Mouse (Mus musculus) spleen, adult 12 weeks (tissue): Measurements from ENCODE around the gene Tm7sf2.
A peak's percentile ranks its signal among the peaks of the same experiment; 100 is the strongest.

Source experiments
- DNase-seq: peaks from one replicate; pipeline ENCODE4 v3.0.0; 2022; ENCODE audit warnings: low spot score

Gene Tm7sf2

DNA sequence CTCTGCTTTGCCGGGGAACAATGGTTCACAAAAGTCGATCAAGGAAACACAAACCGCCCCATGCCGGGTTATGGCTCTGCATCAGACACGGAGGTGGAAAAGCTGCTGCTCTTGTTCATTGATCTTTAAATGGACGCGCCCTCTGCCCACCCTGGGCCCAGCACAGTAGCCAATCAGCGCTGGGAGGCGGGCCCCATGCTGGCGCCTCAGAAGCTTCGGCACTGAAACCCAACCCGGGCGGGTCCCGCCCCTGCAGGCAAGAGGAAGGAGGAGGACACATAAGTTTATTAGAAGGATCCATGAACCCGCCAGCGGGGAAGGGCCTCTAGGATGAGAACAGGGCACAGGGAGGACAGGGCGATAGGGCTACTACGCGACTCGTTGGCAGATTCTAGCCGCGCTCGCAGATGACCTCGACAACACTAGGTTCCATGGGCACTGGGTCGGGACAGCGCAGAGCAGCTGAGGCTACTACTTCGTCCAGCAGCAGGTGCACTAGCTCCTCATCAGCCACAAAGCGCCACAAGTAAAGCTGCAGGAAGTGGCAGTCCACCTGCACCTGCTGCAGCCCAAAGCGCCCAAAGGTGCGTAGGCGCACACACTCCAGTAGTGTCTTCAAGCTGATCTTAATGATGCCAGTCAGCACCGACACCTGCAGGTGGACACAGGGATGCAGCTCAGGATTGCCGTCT lies at the start of gene Tm7sf2:
Tm7sf2 (minus strand) TSS at position 650 of the 692 bp plus-strand sequence.
- DNase-seq: peak; percentile 82

DNA sequence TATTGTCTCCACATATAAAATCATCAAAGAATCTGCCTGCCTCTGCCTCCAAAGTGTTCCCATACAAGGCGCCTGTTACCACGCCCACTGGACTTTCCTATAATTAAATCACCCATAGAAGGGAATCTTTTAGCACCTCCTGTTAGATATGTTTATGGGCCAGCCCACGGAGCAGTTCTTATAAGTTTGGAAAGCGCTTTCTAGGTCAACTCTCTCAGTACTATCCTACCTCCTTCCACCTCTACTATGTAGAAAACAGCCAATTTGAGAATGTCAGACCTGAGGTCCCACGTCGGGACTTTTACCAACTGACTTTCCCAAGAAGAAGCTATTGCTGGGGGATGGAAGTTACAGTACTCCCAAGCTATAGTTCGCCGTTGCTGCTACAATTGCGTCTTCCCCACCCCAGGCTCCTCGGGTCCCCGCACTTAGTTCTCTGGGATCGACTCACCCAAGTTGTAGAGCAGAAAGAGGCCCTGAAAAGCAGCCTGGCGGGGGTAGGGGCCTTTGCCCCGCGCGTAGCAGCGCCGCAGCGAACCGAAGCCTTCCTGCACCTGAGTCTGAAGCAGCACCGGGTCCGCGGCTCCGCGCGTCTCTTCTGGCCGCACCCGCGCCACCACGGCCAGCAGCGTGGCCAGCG lies 49.3 kb upstream of the Tm7sf2 start:
- DNase-seq: no peak

DNA sequence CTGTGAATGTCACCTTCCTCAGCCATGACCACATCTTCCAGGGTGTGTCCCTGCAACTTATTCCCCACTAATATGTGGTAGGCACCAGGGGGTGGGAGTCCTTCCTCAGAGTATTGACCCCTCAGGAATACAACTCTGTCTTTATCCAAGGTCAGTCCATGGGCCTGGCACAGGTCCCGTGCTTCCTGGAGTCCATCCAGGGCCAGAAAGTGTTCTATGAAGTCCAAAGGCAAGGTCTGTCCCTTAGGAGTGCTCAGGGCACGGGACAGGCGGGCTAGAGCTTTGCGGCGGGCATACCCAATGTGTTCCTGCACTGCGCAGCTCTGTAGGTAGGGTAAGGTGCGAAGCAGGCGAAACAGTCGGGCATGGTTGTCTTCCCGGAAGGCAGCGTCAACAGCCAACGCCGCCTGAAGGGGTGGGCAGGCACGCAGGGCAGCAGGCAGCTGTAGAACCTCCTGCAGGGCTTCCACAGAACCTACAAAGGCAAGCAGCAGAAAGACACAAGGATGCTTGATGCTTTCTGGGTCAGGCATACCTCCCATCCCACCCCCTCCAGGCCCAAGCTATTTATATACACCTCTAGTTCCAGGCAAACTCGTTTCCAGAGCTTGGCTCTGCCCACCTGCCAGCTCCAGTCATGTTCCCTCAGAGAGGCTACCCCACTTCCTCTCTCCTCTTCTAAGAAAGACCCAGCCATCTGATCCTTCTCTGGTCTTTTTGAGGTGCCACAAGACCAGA lies 48.1 kb upstream of the Tm7sf2 start:
- no peak for DNase-seq

DNA sequence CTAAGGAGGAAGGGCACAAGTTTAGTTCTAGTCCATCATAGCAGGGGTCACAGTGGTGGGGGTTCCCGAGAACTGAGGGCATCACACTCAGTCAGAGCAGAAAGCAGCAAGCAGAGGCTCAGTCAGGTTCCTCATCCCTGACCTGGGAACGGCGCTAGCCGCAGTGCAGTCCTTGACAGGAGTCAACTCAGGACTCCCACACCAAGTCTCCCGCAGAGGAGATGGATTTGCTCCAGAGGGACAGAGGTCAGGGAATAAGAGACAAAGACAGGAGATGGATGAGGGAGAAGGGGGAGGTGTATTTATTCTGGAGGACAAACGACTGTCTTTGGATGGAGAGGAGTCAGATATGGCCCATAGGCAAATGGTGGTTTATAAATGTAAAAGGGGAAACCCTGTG lies 44.9 kb upstream of the Tm7sf2 start:
- no peak for DNase-seq

DNA sequence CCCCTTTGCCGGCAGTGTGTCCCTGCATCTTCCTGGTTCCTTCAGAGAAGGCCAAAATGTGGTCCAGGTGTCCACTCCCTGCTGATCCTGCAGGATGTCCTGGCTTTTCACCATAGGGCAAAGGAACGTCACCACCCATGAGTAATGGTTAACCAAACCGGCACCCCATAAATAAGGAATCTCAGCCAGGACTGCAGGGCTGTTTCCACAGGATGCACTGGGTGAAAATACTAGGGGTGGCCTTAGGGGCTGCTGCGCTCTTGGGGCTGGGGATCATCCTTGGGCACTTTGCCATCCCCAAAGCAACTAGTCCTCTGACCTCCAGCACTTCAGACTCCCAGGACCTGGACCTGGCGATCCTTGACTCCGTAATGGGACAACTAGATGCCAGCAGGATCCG lies 37.4 kb upstream of the Tm7sf2 start, which contains the start of gene Naaladl1:
Naaladl1 (plus strand) TSS at position 197 of the 400 bp plus-strand sequence.
- no peak for DNase-seq

DNA sequence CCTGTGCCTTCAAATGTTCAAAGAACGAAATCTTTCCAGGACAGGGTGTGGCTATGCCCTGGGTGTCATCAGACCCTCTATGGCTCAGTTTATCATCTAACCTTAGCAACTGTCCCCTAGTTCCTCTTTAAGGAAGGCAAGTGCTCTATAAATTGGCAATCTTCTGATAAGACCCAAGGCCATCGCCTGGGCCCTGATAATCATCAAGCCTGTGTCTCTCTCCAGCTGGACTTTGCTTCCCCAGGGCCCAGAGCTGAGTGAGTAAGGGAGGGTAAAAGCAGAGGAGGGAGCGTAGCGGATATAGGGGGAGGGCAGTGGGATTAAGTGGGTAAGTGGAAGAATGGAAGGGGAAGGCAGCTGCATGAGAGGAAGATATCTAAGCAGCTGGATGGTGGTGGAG lies 36.3 kb upstream of the Tm7sf2 start:
- DNase-seq: no peak

DNA sequence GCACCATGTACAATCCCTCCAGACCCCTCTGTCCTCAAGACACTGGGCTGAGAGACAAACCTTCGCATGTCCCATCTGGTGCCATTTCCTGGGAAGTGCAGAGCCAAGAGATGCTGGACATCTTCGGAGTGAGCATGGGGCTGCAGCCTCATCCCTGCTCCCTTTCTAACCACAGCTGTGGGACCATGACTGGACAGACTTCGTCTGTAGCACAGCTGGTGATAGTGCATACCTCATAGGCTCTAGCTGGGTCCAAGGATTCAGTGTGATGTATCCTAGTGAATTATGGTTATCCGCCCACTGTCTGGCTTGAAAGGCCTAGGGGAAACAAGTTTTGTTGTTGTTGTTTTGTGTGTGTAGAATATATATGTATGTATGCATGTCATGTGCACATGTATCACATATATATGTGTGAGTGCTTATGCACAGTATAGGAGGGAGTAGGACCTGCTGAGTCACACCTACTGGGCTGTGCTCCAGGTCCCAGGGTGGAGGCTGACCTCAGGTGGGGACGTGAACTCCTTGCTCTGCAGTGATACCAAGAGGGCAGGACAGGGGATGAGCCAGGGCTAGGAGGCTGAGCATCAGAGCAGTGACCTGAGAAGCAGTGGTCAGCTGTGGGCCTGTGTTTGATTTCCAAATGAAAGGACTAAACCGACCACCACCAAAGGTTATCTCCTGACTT lies 34.1 kb upstream of the Tm7sf2 start:
- peak; percentile 76 for DNase-seq

DNA sequence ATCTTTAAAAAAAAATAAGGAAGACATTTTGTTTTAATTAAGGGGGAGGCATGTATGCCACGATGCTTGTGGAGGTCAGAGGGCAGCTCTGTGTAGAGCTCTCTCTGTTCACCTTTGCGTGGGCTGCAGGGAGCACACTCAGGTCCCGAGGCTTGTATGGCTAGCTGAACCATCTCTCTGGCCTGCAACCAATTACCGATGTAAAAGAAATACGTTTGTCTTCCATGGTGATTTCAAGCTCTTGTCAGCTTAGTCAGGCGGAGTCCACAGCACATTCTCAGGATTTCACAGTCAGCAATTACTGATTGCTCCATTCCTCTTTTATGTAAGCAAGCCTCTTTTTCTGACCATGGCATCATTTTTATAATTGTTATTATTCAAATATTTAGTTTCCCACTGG lies 33.0 kb upstream of the Tm7sf2 start:
- DNase-seq: no peak

DNA sequence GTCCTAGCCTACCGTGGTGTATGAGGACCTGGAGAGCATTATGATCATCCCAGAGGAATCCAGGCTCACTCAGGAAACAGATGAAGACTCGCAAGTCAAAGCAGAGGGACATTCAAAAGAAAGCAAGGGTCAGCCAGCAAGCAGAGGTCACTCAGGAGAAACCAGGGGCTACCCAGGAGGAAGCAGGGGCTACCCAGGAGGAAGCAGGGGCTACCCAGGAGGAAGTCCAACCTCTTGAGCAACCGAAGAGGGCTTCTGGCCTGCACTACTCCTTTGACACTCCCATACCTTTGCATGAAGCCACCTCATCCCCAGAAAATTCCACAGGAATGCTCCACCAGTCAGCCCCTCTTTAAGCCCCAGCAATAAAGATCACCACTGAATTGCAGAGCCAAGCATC lies 29.7 kb upstream of the Tm7sf2 start:
- no peak for DNase-seq

DNA sequence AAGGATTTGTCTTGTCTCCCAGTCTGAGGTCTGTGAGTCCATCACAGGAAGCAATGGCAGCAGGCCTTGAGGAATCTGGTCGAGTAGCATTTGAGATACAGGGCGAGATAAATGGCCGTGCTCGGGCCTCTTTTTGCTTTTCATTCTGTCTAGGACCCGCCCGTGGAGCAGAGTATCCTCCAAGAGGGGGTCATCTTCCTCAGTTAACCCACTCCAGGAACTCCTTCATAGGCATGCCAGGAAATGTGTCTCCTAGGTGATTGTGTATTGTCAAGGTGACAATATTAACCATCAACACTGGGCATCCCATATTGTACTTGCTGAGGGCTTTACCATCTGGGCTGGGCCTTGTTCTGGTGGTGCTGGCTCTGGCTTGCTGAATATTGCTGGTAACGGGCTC lies 25.9 kb upstream of the Tm7sf2 start, which contains the start of gene AC131692.1:
AC131692.1 (plus strand) TSS at position 301 of the 400 bp plus-strand sequence.
- no peak for DNase-seq

DNA sequence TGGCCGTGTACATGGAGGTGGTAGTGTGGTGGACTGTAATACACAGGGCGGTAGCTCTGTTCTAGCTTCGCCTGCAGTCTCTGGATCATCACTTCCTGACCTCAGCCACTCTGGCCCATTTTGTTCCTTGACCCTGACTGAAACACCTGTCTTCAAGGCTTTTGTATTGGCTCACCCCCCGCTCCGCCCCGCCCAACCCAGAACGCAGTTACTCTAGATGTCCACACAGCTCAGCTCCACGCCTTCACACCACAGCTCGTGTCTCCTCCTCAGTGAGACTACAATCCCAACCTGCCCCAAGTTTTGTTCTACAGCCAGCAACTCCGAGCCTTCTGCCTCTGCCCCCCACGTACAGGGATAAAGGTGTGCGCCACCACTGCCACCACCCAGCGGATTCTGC lies 20.7 kb upstream of the Tm7sf2 start:
- no peak for DNase-seq

DNA sequence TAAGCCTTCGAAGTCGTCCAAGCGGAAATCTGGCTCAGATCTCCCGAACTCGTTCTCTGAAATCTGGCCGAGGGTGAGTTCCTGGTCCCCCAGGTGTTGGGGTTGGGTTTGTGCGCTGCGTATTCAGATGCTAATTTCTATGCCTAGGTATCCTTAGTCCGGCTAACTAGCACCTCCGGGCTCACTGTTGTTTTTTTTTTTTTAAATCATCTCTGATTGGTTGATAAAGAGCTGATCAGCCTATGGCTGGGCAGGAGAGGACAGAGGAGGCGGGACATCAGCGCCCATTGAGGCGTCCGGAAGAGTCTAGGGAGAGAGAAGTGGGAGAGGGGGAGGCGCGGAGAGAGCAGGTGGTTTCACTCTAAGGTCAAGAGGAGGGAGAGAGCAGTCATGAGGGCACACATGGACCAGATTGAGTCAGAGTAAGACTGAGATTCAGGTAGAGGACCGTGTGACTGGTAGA lies 17.3 kb upstream of the Tm7sf2 start:
- peak; percentile 67 for DNase-seq

DNA sequence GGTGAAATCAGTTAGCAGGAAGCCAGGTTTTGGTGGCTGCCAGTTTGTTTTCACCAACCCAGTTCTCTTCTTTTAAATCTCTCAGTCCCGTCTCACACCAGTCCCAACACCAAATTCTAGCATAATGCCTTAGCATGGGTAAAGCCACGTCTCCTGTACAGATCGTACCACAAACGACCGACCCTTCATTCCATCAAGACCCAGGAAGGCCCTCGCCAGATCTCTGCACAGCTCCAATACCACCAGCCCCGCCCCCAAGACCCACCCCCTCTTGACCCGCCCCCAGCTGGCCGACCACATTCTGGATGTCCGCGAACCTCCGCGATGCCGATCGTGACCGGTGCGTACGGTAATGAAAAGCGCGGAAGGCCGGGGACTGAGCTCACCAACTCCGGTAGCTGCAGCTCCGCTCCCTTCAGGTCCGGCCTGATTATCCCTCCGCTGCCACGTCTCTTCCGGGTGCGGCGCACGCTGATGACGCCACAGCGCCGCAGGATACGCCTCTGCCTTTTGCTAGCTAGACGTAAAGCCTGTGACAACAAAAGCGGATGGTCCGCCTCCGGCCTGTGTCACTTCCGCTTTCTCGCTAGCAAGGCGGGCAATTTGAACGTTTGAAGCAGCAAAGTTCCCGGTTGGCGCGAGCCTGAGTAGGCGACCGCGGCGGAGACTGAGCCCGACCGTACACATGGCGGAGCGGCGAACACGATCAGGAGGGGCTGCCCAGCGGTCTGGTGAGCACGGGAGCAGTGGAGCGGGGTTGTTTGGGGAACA lies 16.5 kb upstream of the Tm7sf2 start, which contains the start of the genes Zfpl1 and Cdca5:
Zfpl1 (minus strand) TSS at position 479 of the 771 bp plus-strand sequence.
Cdca5 (plus strand) TSS at position 506 of the 771 bp plus-strand sequence.
- peak; percentile 94 for DNase-seq

DNA sequence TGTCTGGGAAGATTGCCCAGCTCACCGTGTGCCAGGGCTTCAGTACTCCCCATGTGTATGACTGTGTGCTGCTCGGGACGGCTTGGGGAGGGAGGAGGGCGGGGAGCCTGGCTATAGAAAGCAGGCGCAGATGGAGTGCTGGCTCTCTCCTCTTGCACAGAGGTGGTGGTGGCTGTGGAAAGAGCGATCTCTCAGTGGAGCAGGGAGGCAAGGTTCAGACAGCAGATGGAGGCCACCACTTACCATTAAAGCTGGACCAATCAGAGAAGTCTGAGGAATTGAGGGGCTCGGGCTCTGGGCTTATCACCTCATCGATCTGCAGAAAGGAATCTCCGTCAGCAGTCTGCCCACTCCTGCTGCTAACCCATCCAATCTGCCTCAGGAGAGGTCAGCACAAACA lies 14.0 kb upstream of the Tm7sf2 start, which contains the start of gene Gm28374:
Gm28374 (minus strand) TSS at position 101 of the 400 bp plus-strand sequence.
- DNase-seq: no peak

DNA sequence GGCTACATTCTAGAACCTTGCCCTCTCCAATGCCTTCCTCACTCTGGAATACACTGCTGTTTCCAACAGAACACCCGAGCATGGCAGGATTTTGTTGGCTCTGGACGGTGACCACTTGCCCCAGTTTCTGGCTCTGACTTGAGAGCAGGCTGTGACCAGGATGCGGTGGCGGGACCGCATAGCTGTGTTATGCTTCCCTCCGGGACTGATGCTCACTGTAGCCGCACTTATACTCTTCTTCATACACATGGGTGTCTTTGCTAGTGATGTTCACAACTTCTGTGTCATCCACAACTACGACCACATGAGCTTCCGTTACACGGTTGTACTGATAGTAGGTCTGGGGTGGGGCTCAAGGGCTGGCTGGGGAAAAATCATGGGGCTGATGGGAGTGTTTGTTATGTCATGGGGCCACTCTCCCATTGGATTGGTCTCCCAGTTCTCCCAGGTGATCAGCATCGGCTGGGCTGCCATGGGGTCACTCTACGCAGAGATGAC lies 11.9 kb upstream of the Tm7sf2 start, which contains the start of gene Tmem262:
Tmem262 (plus strand) TSS at position 51 of the 498 bp plus-strand sequence.
- DNase-seq: no peak

DNA sequence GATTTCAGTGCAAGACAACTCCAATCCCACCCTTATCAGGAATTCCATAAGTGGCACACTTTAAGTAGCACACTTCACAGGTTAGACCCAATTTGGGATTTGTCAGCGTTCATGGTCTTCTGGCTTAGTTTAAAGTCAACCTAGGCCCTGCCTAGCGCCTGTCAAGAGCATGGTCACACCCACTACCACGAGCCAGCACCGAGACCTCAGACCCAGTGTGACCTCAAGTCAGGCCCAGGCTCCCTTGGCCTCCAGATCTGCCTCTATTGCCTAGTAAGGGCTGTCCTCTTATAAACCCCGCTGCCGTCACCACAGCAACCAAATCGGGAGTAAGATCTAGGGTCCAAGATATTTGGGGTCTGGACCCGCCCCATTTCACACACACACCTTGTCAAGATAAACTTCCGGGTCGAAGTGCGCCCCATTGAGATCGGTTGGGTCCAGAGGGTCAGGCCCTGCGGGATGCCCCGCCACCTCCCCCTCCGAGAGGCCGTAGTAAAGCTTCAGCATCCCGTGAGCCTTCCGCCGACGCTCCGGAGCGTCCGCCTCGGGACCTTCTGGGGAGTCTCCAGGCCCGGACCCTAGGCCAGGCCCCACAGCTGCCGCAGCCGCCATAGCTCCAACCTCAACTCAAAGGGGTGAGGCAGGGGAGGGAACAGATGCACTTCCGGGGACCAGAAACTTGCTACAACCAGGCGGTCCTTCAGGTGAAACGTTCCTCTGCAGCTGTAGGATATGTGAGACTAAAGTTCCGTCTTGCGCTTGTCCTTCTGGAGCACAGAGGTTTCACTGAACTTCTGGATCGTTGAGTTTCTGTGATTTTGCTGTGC lies 8.6 kb upstream of the Tm7sf2 start, which contains the start of gene Vps51:
Vps51 (minus strand) TSS at position 668 of the 830 bp plus-strand sequence.
- DNase-seq: peak; percentile 71

DNA sequence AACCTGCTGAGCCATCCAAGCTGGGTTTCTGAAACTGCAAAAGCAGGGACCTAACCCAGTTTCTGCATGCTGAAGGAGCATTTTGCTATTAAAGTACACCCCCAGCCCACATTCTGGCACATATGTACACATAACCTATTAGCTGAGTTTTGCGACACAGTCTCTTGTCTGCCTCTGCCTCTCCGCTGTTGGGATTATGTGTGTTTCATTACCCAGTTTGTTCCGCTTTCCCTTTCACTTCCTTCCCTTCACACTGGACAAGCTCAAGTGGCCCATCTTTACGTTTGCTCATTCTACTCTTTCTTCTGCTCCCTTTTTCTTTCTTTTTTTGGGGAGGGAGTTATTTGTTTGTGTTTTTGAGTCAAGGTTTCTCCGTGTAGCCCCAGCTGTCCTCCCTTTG lies 5.7 kb upstream of the Tm7sf2 start:
- no peak for DNase-seq

DNA sequence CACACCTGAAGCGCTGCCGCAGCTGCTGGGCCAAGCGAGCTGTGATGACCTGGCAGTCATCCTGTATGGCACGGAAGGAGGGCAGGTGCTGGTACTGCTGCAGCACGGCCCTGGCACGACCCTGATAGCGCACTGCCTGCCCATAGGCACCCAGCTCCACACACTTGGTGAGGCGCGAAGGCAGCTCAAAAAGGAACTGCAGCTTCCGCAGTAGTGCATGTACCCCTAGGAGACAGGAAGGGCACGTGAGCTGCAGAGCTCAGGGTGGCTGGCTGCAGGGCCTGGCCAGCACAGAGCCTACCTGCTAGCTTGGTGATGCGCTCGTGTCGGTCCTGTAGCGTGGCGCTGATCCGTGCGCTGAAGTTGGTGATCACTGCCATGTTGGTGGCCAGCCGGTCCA lies 3.1 kb upstream of the Tm7sf2 start:
- DNase-seq: no peak

DNA sequence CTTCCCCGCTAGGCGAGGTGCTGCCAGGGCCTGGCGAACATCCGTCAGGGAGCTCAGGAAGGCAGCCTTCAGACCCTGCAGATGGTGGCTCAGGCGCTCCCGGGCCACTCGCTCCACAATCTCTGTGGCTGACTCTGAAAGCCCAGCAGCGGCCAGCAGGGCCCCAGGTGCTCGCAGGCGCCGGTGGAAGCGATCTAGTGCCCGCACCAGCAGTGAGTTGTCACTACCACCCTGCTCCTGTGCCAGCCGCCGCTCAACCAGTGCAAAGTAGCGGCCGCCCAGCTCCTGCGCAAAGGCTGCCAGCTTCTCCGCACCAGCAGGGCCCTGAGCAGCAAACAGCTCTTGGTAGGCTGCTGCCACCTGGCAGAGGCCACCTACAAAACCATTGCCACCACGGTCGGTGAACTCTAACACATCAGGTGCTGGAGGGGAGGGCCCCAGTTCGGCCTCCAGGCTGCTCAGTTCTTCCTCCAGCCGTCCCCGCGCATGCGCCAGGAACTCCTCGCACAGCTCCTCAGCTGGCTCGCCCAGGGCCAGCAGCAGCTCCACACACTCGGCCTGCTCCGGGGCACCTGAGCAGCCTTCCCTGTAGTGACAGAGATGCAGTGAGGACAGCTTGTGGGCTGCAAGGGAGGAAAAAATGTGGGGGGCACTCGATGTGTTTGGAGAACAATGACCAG lies 2.5 kb upstream of the Tm7sf2 start:
- no peak for DNase-seq
